Mouse (Mus musculus) midbrain, embryonic 14.5 days (tissue): ENCODE measurements at regions not wholly inside any gene's neighbourhood (a gene's known extent, or its start where the extent isn't known, plus 50 kb on each side); places are given as distances from the start of the nearest gene placed in this dataset.

Experiments used
- ATAC-seq: fragments of 200-750 bp; cut with Nextera tagmentation; 2 replicates; pipeline ENCODE4 v1.8.0; 2017; ENCODE audit warnings: moderate number of reproducible peaks, moderate library complexity; ENCODE audit not compliant: low FRiP score, low TSS enrichment
- DNase-seq: peaks from one replicate; pipeline ENCODE4 v3.0.0-alpha.2; 2015
- H3K27ac ChIP-seq: fragments of 300-500 bp; sonication (generic); replicated peaks from 2 replicates; pipeline ENCODE4 v1.5.1; 2014; ENCODE audit warnings: mild to moderate bottlenecking, low read depth, low read length, moderate library complexity
- H3K27me3 ChIP-seq: fragments of 300-500 bp; sonication (generic); 2 replicates; pipeline ENCODE4 v1.6.1; 2014; ENCODE audit warnings: low read length, control low read depth, mixed read lengths; ENCODE audit not compliant: control insufficient read depth, insufficient read depth
- H3K36me3 ChIP-seq: fragments of 300-500 bp; sonication (generic); 2 replicates; pipeline ENCODE4 v1.6.1; 2014; ENCODE audit warnings: low read length, control low read depth; ENCODE audit not compliant: control insufficient read depth, insufficient read depth
- H3K4me1 ChIP-seq: fragments of 300-500 bp; sonication (generic); 2 replicates; pipeline ENCODE4 v1.6.1; 2014; ENCODE audit warnings: mild to moderate bottlenecking, antibody characterized with exemption, low read length, control low read depth; ENCODE audit not compliant: control insufficient read depth, insufficient read depth
- H3K4me2 ChIP-seq: fragments of 300-500 bp; sonication (generic); 2 replicates; pipeline ENCODE4 v1.6.1; 2014; ENCODE audit warnings: mild to moderate bottlenecking, low read length, moderate library complexity
- H3K4me3 ChIP-seq: fragments of 300-500 bp; sonication (generic); replicated peaks from 2 replicates; pipeline ENCODE4 v1.5.1; 2014; ENCODE audit warnings: low read depth, low read length
- H3K9ac ChIP-seq: fragments of 300-500 bp; sonication (generic); replicated peaks from 2 replicates; pipeline ENCODE4 v1.6.1; 2014; ENCODE audit warnings: mild to moderate bottlenecking, low read length, moderate library complexity
- H3K9me3 ChIP-seq: fragments of 300-500 bp; sonication (generic); 2 replicates; pipeline ENCODE4 v1.6.1; 2016; ENCODE audit warnings: low read length, control low read depth, mixed read lengths; ENCODE audit not compliant: control insufficient read depth
- WGBS: fragments of 180-500 bp; shearing (Covaris S2); extraction: QIAGEN DNeasy Blood & Tissue Kit; methylation state at CpG from one replicate; pipeline ENCODE4 v1.1.7; 2014; 5-methylcytosine and 5-hydroxymethylcytosine counted together

DNA sequence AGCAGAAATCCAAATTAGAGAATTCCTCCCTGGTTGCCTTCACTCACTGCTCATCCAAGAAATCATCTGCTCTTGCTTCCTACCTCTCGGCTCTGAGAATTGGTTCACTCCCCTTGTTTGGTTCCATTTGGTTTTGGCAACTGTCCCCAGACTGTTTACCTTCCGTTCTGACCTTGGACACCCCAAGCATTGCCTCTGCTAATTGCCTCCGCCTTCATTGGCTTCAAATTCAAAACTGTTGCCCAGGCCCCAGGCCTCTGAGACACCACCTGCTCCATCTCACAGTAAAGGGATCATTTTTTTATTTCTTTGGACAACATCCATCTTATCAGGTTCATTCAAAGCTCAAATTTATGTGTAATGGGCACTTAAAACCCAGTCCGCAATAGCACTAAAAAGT, 93.1 kb upstream of the BC052040 start:
- H3K9me3 ChIP-seq: no peaks in the 10 kb centered on the region
- no peaks in the 10 kb centered on the region for H3K4me1 ChIP-seq
- DNase-seq (no peak), ATAC-seq (no peak)
- H3K27me3 ChIP-seq: no peaks in the 10 kb centered on the region
- no peak overlapping the region for H3K9ac ChIP-seq
- WGBS: 85% methylated on average over 4 of the region's 4 CpGs
- no peaks in the 10 kb centered on the region for H3K36me3 ChIP-seq
- H3K27ac ChIP-seq: no peak overlapping the region
- H3K4me2 ChIP-seq: no peak overlapping the region
- no peak overlapping the region for H3K4me3 ChIP-seq

DNA sequence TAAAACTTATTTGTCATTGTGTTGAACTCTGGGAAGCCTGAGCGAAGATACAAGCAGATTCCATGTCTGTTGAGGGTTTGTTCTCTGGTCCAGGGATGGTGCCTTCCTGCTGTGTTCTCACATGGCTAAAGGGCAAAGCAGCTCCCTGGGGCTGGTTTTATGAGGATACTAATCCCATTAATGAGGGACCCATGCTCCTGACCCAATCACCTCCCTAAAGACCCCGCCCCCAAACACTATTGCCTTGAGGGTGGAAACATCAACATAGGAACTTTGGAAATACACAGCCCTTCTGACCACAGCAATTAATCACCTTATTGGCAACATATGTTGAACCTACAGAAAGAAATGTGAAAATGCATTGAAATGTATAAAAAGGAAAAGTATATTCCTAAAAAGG, 88.5 kb upstream of the BC052040 start:
- no peak for ATAC-seq
- 38% methylated on average over 2 of the region's 2 CpGs for WGBS

DNA sequence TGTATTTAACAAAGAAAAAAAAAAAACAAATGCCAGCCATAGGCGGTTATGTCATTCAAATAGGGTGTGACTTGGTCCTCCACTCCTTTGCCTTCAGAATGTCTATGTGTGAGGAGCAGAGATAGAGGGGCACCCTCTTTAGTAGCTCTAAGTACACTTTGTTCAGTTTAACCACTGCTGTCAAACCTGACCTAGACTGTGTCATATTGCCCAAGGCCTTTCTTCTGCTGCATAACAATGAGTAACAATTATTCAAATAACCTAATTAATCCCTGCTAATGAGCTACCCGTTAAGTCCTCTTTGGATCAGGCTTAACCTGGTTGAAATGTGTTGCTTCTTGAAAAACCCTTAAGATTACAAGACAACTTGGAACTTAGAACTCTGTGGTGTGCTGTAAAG, 81.6 kb upstream of the BC052040 start:
- 72% methylated on average over 2 of the region's 2 CpGs for WGBS
- no peaks in the 10 kb centered on the region for H3K36me3 ChIP-seq
- no peak overlapping the region for H3K4me2 ChIP-seq
- H3K27me3 ChIP-seq: no peaks in the 10 kb centered on the region
- no peak overlapping the region for H3K9ac ChIP-seq
- H3K4me1 ChIP-seq: no peaks in the 10 kb centered on the region
- H3K9me3 ChIP-seq: no peaks in the 10 kb centered on the region
- H3K4me3 ChIP-seq: no peak overlapping the region
- ATAC-seq (no peak), DNase-seq (no peak)
- H3K27ac ChIP-seq: no peak overlapping the region

More for the DNA sequence above, 88.5 kb upstream of the BC052040 start:
- H3K4me2 ChIP-seq: no peak overlapping the region
- no peaks in the 10 kb centered on the region for H3K27me3 ChIP-seq
- H3K9me3 ChIP-seq: no peaks in the 10 kb centered on the region
- no peak overlapping the region for H3K27ac ChIP-seq
- no peaks in the 10 kb centered on the region for H3K36me3 ChIP-seq
- H3K4me3 ChIP-seq: no peak overlapping the region
- no peak overlapping the region for H3K9ac ChIP-seq
- no peak for DNase-seq
- no peaks in the 10 kb centered on the region for H3K4me1 ChIP-seq

DNA sequence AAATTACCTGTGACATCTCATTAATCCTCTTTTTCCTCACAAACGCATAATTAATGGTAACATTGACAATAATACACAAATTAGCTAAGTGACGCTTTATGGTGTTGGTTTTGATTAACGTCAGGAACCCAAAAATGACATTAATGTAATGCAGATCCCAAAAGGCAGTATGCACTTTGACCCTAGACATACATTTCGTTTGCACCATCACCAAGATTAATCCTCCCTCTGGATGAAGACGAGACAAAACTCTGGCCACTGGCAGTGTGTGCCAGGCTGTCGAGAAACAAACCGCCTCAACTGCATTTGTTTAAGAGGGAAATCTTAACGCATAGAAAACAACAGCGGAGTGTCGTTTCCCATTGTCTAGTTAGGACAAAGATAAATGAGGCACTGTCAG, 72.0 kb upstream of the BC052040 start:
- Histone ChIP-seq H3K27me3 (no peaks in the 10 kb centered on the region), H3K36me3 (no peaks in the 10 kb centered on the region), H3K27ac (no peak overlapping the region), H3K9ac (no peak overlapping the region), H3K4me2 (no peak overlapping the region), H3K9me3 (no peaks in the 10 kb centered on the region), H3K4me1 (peaks cover 5% of the 10 kb centered on the region; the same call in 1 of the 2 replicates), H3K4me3 (no peak overlapping the region)
- no peak for ATAC-seq
- WGBS: 46% methylated on average over 10 of the region's 10 CpGs
- peak; percentile 20 for DNase-seq

DNA sequence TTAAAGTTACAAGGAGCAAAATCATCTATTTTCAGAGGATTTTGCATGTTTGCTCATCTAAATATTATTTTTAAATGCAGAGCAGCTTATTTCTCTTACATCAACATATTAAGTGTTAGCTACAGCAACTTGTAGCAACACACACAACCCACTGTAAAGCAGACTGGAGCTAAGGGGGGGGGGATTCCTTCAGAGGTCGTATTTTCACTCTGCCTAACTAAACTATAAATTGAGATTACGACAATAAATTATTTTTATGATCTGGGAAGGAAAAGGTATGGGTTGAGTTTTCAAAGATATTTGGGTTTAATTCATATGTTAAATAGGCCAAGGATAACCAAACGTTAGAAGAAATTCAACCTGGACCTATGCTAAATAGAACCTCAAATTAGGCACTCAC, 70.4 kb upstream of the BC052040 start:
- H3K27me3 ChIP-seq: no peaks in the 10 kb centered on the region
- H3K4me1 ChIP-seq: peaks cover 5% of the 10 kb centered on the region; the same call in 1 of the 2 replicates
- H3K9me3 ChIP-seq: no peaks in the 10 kb centered on the region
- H3K4me2 ChIP-seq: no peak overlapping the region
- no peak overlapping the region for H3K9ac ChIP-seq
- 73% methylated on average over 3 of the region's 3 CpGs for WGBS
- DNase-seq: no peak
- ATAC-seq: no peak
- H3K27ac ChIP-seq: no peak overlapping the region
- H3K4me3 ChIP-seq: no peak overlapping the region
- no peaks in the 10 kb centered on the region for H3K36me3 ChIP-seq

DNA sequence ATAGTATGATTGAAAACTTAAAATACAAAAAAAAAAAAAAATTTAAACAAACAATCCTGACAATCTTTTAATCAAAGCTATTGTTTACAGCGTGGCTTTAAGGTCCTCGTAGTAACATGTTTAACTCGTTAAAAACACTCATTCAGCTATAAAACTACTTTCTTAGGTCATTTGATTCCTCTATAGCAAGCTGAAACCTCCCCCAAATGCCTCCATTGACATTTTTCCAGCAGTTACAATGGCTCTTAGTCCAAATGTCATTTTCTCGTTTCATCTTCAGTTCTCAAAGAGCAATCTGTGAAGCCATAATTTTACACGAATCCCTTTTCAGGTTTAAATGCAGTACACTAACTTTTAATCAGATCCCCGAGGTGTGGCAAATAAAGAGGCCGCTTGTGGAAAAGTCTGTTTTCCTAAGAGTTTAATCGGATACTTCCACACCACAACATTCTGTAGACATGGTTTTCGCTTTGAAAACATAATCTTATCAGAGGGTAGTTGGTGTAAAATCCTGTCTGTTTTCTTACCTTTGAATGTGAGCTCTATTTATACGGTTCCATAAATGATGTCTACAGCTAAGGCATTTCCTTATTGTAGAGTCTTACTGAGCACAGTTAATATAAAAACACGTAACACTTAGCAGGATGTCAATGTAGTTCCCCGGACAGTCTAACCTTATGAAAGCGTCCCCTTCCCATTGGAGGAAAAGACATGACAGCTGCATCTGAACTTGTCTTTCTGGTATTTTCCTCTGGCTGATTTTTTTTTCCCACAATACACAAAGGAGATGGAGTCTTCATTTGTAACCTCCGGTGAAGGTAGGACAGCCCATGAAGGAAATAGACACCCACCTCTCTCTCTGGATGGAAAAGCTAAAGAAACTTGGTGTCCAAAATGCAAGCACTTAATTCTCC, 69.6 kb upstream of the BC052040 start:
- Histone ChIP-seq H3K9ac (no peak overlapping the region), H3K36me3 (no peaks in the 10 kb centered on the region), H3K27ac (no peak overlapping the region), H3K4me2 (no peak overlapping the region), H3K27me3 (no peaks in the 10 kb centered on the region), H3K4me3 (no peak overlapping the region), H3K9me3 (no peaks in the 10 kb centered on the region), H3K4me1 (peaks cover 5% of the 10 kb centered on the region; the same call in 1 of the 2 replicates)
- ATAC-seq (no peak), DNase-seq (no peak)
- WGBS: 74% methylated on average over 14 of the region's 14 CpGs

DNA sequence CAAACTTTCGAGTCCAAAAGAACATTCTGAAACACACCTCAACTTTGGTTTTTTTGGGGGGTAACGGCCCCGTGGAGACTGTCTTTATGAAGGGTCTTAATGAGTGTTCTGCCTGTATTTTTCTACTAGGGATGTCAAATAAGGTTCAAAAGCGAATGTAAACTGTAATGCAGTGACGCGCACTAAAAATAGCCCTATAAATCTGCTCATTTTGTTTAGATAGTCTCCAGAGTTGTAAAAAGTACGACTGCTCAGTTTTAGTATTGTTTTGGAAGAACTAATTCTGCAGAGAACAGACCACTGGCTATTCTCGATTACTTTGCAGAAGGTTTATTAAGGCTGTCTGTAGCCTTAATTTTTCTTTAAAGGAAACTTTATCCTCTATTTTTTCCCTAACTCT, 68.6 kb upstream of the BC052040 start:
- no peak overlapping the region for H3K4me2 ChIP-seq
- ATAC-seq: no peak

DNA sequence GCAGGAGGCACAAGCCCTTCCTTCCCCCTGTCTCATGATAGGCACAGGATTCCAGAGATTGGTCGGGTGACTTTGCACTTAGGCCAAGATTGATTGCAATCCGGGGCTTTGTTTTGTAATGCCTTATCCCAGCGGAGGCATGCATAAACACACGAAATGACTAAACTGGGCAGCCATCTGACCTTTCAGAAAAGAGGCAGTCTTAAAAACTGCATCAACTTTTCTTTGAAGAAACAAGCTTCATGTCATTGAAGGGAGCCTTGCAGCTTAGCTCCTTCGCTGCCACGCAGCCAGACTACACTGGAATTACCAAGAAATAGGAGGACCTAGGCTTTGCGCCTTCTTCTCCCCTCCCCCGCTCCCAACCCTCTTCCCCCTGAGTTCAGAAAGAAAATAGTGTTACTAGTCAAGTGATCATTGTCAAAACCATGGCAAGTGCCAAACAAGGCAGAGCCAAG, 67.7 kb upstream of the BC052040 start:
- DNase-seq (no peak), ATAC-seq (no peak)
- Histone ChIP-seq H3K4me1 (peaks cover 5% of the 10 kb centered on the region; the same call in 1 of the 2 replicates), H3K4me2 (no peak overlapping the region), H3K27me3 (no peaks in the 10 kb centered on the region), H3K27ac (no peak overlapping the region), H3K9ac (no peak overlapping the region), H3K36me3 (no peaks in the 10 kb centered on the region), H3K4me3 (no peak overlapping the region), H3K9me3 (no peaks in the 10 kb centered on the region)
- WGBS: 16% methylated on average over 8 of the region's 8 CpGs

More for the DNA sequence above, 68.6 kb upstream of the BC052040 start:
- H3K9ac ChIP-seq: no peak overlapping the region
- H3K27ac ChIP-seq: no peak overlapping the region
- no peak overlapping the region for H3K4me3 ChIP-seq
- H3K27me3 ChIP-seq: no peaks in the 10 kb centered on the region
- H3K36me3 ChIP-seq: no peaks in the 10 kb centered on the region
- 91% methylated on average over 8 of the region's 8 CpGs for WGBS
- peaks cover 5% of the 10 kb centered on the region; the same call in 1 of the 2 replicates for H3K4me1 ChIP-seq
- no peaks in the 10 kb centered on the region for H3K9me3 ChIP-seq
- no peak for DNase-seq
